Mouse (Mus musculus): ENCODE measurements around the gene Gm4737. TPM values are rescaled to one million over a fixed set of nuclear protein-coding genes. Genes with fewer than 3 reads are reported as not detected.

Gene Gm4737
- polyA plus RNA-seq, 1 experiment from 2014 or later: 8.3 TPM

DNA sequence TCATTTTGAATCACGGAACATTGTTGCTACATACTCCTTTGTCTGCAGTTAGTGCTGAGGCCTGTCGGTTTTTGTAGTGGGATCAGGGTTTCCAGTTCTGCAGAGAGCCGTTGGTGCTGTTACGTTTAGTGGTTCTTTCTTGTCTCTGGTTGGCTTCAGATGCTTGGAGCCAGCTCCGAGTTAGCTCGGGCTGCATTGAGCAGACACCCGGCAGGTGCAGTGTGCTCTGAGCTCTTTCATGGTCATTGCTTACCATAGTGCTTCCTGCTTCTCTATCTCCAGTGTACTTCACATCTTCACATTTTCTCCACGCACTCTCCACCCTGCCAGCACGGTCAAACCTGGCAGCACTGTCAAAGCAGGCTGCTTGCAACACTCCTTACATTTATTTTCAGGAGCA, 50.4 kb downstream of the Gm4737 start:
- H3K36me3 ChIP-seq (ENCODE audit: control insufficient read depth, insufficient read depth, low read length): no peaks in the 10 kb centered on the region
- H3K4me1 ChIP-seq (replicated peaks; ENCODE audit: control insufficient read depth, insufficient read depth, low read length): no peaks in the 10 kb centered on the region
- ATAC-seq (replicated peaks; ENCODE audit: low FRiP score, low TSS enrichment, low read depth) (no peak), DNase-seq (ENCODE audit: low spot score) (no peak)
- H3K27ac ChIP-seq (ENCODE audit: low read depth): no peak overlapping the region
- H3K9me3 ChIP-seq (ENCODE audit: control insufficient read depth, low read length): no peaks in the 10 kb centered on the region
- H3K4me2 ChIP-seq (ENCODE audit: low read length): no peak overlapping the region
- H3K4me3 ChIP-seq (ENCODE audit: low read depth, low read length): no peak overlapping the region
- H3K27me3 ChIP-seq (replicated peaks; ENCODE audit: control insufficient read depth, insufficient read depth, low read length): no peaks in the 10 kb centered on the region
- no peak overlapping the region for H3K9ac ChIP-seq (ENCODE audit: low read length)
- WGBS: 73% methylated on average over 9 of the region's 9 CpGs

Other genes starting within 250 kb of the Gm4737 start
- 35.2 and 43.7 TPM in 2 replicates for gene Phldb2, start 201.5 kb downstream of the Gm4737 start, polyA plus RNA-seq (2014; fragmentation: Nextera tagmentation; extraction: Ambion mirVana)
- gene Plcxd2, start 144.9 kb downstream of the Gm4737 start, polyA plus RNA-seq (2014; fragmentation: Nextera tagmentation; extraction: Ambion mirVana): 1.4 and 1.7 TPM in 2 replicates
- gene Cd96, start 34.8 kb downstream of the Gm4737 start, polyA plus RNA-seq (2014; fragmentation: Nextera tagmentation; extraction: Ambion mirVana): 0.08 and 0.37 TPM in 2 replicates